Mouse (Mus musculus) kidney, postnatal 4 days (tissue): Measurements from ENCODE around the gene Rps7.

Experiments
- DNase-seq, 2 experiments: peaks; one replicate each; pipeline ENCODE4 v3.0.0; 2021; ENCODE audit warnings: mixed read lengths in 2 of 2

Gene Rps7

DNA sequence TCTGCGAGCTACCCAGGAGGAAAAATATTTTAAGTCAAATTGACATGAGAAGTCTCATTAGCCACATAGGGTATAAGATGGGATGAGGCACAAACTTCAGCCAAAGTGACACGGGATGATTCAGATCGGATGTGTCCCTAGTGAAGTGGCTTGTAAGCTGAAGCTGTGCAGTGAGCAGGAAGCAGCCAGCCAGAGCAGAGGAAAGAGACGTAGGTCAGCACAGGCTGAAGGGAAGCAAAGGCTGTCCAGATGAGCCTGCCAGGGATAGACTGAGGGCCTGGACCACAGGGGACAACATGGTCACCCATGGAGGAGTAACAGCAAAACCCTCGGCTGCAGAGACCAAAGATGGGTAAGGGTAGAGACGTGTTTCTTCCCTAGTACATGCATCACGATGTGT lies 21.4 kb downstream of the Rps7 start:
- DNase-seq, result no peak

DNA sequence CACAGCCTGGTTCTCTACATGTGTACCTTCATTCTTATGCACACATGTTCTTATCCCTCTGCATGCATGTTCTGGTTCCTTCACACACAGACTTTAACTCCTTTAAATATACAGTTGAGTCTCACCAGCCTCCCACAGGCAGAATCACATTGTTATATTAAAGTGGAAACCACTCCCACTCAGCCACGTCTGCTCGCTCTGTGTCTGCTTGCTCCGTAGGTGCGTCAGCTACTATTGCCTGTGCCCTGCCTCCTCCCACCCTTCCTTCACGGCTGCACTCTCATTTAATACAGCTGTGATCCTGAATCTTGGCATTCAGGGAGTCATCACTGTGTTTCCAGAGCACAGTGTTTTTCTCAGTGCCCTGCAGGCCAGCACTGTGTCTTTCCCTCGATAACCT lies 23.4 kb downstream of the Rps7 start:
- no peak for DNase-seq

GRCm38 (mm10) chr12:28607546-28608305 lies 28.0 kb downstream of the Rps7 start:
- no peak for DNase-seq

DNA sequence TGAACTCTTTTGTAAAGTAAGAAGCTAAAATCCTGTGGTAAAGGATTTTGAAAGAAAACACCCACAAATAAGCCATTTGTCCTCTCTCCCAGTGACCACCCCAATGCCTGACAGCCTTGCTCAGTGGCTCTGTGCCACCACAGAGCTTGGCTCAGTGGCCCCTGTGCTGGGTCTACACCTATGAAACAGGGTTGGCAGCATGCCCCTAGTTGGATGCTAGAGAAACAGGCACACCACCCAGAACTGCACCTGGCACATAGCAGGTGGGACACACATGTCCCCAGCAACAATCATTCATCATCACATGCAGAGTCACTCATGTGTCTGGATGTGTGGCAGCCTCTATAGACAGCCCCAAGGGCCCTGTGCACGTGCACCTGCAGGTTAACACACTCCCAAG lies 32.3 kb downstream of the Rps7 start:
- no peak for DNase-seq

DNA sequence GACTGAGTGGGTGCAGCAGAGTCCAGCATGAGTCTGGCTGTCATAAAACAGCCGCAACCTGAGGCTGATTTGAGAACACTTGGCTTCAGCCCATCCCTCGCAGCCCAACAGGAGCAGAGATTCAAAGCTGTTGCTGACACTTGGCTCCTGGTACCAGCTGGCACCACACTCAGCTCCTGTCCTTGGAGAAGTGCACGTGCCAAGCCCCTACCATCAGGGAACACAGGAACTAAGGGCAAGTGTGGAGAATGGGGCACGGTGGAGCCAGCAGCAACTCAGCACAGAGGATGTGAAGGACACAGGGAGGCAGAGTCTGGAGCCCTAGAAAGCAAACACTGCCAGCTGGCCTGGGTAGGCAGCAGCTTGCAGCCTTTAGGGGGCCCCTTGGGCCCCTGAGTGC lies 33.5 kb downstream of the Rps7 start:
- DNase-seq, result no peak

GRCm38 (mm10) chr12:28598526-28598991 lies 37.2 kb downstream of the Rps7 start:
- DNase-seq, result no peak

- DNase-seq, result no peak
Measured at GRCm38 (mm10) chr12:28598110-28598509, 37.6 kb downstream of the Rps7 start.

- DNase-seq, result no peak
Measured at GRCm38 (mm10) chr12:28597699-28598098, 38.1 kb downstream of the Rps7 start.

- DNase-seq, result no peak
Measured at GRCm38 (mm10) chr12:28596851-28597250, 38.9 kb downstream of the Rps7 start.

DNA sequence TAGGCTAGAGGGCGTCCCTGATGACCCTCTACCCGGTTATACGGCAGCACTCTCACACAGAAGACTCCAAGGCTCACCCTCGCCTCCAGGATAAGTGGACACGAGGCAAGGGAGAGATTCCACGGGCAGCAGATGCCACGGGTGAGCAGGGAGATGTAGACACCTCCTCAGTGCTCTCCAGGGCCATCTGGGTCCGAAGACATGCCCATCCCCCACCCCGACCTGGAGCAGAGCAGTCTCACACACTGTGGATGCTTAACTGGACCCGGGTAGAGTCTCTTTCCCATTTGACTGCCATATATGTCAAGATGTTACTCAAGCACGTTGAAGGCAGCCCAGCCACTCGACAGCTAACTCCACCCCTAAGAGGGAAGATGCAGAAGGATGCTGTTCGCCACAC lies 45.3 kb downstream of the Rps7 start:
- DNase-seq, result peak in 1 of 2 experiments; percentile 25

DNA sequence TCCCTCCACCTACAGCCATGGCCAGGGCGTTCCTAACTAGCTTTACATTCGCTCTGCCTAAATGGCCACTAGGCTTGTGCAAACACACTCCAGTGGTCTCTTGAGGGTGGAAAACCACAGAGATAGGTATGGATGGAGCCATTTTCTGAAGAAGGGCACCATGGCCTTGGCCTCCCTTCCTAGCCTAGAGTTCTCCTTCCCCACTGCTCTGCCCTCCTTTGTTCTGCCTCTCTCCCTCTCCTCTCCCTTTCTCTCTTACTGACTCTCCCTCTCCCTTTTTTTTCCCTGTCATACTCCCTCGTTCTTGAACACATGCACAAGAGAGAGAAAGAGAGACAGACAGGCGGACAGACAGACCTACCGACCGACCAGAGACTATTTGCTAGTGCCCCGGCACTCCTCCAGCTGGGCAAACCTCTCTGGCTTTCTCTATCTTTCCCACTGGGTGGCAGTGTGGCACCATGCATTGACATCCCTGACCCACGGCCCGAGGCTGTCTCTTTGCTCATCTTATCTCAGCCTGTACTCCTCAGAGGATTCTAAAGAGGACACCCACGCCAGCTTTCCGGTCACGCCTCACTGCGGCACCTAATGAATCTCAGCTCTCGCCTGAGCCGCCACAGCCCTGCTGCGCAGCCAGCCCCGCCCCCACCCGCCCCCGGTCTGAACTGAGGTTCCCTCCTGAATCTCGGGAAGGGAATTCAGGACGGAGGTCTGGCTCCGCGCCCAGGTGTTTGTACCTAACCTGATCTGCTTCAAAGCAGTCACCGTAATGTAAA lies 46.5 kb downstream of the Rps7 start:
- DNase-seq, result peak; percentile 86 to 91

DNA sequence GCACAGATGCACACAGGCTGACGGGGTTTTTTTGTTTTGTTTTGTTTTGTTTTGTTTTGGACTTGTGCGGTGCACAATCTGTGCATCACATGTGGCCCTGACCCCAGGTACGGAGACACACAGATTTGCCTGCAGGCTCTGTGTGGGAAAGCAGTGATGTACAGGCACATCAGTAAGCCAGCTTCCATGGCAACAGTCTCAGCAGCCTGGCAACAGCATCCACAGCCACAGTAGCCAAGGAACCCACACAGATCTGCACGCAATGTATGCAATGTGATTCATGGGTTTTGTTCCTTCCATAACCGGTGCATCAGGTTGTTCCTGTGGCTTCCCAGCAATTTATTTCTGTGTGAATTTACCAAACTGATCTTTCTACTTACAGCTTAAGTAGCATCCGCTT lies 47.8 kb downstream of the Rps7 start:
- DNase-seq, result no peak

- DNase-seq, result no peak
Measured at GRCm38 (mm10) chr12:28584036-28584435, 51.7 kb downstream of the Rps7 start.

DNA sequence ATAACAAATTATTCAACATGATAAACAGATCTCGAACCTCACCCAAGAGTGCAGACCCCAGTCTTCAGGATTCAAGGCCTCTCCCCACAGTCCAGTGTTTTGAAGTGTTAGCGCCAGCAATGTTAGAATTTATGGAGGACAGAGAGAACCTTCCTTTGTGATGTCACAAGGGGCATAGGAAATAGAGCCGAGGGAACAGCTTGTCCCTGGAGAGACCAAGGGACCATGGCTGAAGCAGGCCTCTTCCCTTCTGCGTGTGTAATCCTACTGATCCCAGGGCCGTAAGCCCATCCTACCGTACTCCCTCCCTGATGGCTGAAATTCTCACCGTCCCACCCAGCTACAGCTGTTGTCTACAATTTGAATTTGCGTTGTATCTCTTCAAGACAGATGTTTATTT lies 53.3 kb downstream of the Rps7 start, which contains the start of gene Allc:
Gene Allc (minus strand): TSS at position 101 of the 400 bp plus-strand sequence.
- no peak for DNase-seq
